Mouse (Mus musculus) kidney, postnatal 36 days (tissue): ENCODE data around the gene Hist2h2aa1.
"Not testable (repeated sequence)": the region's sequence is repeated elsewhere in the genome, so short reads cannot be mapped to it uniquely, and the experiment has no call there.

Experiments used
- DNase-seq, 2 experiments: peaks; one replicate each; pipeline ENCODE4 v3.0.0; 2021 to 2022; ENCODE audit warnings: mixed read lengths in 2 of 2

The Hist2h2aa1 gene

GRCm38 (mm10) chr3:96245003-96245886 lies at the start of gene Hist2h2aa1:
Hist2h2aa1 (plus strand) TSS chr3:96245497.
- DNase-seq = peak; percentile 86

DNA sequence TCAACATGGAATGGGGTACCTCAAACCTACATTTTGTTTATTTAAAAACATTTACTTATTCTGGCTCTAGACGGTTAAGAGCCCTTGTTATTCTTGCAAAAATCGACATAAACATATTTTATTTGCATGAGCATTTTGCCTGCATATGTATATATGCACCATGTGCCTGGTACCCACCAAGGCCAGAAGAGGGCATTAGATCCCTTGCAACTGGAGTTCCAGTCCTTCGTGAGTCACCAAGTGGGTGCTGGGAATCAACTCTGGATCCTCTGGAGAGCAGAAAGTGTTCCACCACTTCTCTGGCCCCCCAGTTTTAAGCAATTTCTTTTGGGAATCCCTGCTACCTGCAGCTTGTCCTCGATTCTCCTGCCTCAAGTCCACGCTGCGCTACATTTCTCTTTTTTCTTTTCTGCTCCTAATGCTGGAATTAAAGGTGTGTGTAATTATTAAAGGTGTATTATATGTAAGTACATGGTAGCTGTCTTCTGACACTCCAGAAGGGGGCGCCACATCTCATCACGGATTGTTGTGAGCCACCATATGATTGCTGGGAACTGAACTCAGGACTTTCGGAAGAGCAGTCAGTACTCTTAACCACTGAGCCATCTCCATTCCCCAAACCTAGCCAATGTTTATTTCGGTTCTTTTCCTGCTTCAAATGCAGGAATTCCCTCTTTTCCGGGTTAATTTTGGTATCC lies 49.5 kb upstream of the Hist2h2aa1 start:
- DNase-seq = peak in 1 of 2 experiments; percentile 29

- no peak for DNase-seq
Observed at GRCm38 (mm10) chr3:96196437-96197128, 48.7 kb upstream of the Hist2h2aa1 start.

DNA sequence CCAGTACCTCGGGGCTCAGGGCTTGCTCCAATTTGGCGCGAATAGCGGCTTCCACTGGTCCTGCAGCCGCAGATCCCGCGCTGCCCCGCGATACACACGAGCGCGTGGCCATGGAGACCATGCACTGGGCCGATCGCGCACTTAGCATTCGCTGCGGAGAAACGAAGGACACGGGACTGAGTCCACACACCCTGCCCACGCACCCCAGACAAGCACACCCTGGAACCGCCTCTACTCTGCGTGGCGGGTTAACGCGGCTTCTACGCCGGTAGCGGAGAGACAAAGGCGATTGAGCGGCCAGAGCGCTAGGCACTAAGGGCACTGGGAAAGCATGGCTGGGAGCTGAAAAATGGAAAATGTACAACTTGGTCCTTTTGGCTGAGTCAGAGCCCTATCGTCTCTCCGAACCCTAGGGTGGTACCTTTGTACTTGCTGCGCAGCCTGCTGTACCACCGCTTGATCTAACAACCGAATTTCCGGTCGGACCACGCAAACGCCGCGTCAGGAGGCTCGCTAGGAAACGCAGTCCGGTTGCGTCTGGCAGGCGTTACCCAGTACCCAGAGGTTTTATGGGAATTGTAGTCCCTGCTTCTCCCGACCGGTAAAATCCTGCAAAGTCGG lies 48.1 kb upstream of the Hist2h2aa1 start:
- peak; percentile 93 to 94 for DNase-seq

DNA sequence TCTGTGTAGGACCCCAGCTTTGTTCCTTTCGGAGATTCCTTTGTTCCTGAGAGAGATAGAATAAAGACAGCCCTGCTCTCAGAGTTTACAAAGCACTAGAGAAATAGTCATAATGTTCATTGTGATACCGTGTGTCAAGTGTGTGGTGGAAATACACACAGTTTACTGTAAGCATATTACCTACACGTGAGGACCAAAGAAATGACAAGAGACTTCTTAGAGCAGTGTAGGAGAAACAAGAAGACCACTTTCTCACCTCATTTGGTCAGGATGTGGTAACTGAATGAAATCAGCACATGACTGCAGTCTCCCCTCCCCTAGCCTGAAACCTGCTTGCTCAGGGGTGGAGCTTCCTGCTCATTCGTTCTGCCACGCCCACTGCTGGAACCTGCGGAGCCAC lies 47.1 kb upstream of the Hist2h2aa1 start:
- no peak for DNase-seq

GRCm38 (mm10) chr3:96198601-96199251 lies 46.6 kb upstream of the Hist2h2aa1 start:
- not testable (repeated sequence) for DNase-seq

DNA sequence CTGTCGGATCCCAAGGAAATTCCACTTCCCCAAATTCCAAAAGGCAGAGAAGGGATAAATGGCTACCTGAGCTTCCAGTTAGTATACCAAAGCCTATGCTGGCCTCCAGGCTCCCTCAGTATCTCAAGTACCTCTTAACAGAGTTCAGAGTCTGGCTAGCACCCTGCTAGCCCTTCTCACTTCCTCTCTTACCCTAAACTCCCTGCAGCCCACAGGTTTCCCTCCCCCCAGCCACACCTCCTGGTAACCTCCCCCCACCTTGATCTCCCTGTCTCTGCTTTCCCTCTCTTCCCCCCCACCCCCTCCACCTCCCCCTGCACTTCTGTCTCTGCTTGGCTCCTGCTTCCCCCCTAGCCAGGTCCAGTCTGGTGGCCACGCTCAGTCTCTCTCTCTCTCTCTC lies 45.6 kb upstream of the Hist2h2aa1 start:
- no peak for DNase-seq

- DNase-seq = no peak
Observed at GRCm38 (mm10) chr3:96207819-96208218, 37.5 kb upstream of the Hist2h2aa1 start.

DNA sequence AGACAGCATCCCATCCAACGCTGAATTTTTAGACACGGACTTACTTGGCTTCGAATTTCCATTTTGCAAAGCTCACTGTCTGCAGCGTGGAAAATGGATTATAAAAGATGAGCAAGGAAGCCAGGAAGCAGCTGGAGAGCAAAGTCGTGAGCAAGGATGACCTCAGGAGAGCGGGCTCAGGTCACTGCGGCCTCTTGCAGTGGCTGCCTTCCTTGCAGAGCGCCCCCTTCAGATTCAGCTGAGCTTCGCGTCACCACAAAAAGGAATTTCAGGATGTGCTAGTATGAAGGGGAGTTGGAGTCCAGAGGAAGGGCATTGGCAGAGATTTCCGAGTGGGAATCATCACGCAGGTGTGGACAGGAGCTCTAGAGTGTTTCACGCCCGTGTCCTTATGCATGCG lies 36.1 kb upstream of the Hist2h2aa1 start:
- DNase-seq = peak in 1 of 2 experiments; percentile 56

DNA sequence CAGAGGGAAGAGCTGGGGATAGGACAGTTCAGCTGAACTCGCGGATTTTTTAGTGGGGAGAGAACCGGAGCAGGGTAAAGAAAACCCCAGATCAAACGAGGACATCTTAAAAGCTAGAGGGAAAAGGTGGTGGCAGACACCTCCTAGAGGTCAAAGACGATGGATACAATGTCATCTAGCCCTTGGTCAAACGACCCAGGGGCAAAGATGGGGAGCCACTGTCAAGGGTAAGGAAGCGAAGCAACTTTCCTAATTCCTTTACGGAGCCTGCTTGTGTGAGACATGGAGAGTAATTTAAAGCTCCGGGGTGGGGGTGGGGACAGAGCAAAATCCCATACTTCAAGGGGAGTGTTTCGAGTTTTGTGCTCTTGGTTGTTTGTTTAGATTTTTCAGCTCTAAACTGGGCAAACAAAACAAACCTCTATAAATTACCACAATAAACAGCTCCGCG lies 26.1 kb upstream of the Hist2h2aa1 start:
- peak in 1 of 2 experiments; percentile 31 for DNase-seq

- DNase-seq = peak; percentile 75 to 89
Observed at GRCm38 (mm10) chr3:96219661-96220130, 25.6 kb upstream of the Hist2h2aa1 start, which contains the start of the genes Bola1 and Hist2h2ab. Bola1 (minus strand) TSS chr3:96219709. Hist2h2ab (plus strand) TSS chr3:96219865.

DNA sequence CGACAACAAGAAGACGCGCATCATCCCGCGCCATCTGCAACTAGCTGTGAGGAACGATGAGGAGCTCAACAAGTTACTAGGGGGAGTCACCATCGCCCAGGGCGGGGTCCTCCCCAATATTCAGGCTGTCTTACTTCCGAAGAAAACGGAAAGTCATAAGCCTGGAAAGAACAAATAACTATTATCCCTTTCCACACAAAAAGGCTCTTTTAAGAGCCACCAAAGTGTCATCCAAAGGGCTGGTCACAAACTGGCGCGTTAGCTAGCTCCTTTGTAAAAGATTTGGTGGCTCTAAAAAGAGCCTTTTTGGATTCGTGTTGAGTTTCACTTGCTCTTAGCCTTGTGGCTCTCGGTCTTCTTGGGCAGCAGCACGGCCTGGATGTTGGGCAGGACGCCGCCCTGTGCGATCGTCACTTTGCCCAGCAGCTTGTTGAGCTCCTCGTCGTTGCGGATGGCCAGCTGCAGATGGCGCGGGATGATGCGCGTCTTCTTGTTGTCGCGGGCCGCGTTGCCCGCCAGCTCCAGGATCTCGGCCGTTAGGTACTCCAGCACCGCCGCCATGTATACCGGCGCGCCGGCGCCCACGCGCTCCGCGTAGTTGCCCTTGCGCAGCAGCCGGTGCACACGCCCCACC lies 25.0 kb upstream of the Hist2h2aa1 start:
- not testable (repeated sequence) for DNase-seq

GRCm38 (mm10) chr3:96220765-96221639 lies 24.3 kb upstream of the Hist2h2aa1 start, which contains the start of the genes Hist2h2ac and Hist2h2be:
Hist2h2ac (minus strand) TSS chr3:96220880.
Hist2h2be (plus strand) TSS chr3:96221119.
- peak; percentile 84 to 95 for DNase-seq

- DNase-seq = peak in 1 of 2 experiments; percentile 32
Observed at GRCm38 (mm10) chr3:96221640-96222038, 23.7 kb upstream of the Hist2h2aa1 start.

GRCm38 (mm10) chr3:96222774-96223173 lies 22.5 kb upstream of the Hist2h2aa1 start:
- DNase-seq = no peak

- peak in 1 of 2 experiments; percentile 33 for DNase-seq
Observed at GRCm38 (mm10) chr3:96225421-96225820, 19.9 kb upstream of the Hist2h2aa1 start.

DNA sequence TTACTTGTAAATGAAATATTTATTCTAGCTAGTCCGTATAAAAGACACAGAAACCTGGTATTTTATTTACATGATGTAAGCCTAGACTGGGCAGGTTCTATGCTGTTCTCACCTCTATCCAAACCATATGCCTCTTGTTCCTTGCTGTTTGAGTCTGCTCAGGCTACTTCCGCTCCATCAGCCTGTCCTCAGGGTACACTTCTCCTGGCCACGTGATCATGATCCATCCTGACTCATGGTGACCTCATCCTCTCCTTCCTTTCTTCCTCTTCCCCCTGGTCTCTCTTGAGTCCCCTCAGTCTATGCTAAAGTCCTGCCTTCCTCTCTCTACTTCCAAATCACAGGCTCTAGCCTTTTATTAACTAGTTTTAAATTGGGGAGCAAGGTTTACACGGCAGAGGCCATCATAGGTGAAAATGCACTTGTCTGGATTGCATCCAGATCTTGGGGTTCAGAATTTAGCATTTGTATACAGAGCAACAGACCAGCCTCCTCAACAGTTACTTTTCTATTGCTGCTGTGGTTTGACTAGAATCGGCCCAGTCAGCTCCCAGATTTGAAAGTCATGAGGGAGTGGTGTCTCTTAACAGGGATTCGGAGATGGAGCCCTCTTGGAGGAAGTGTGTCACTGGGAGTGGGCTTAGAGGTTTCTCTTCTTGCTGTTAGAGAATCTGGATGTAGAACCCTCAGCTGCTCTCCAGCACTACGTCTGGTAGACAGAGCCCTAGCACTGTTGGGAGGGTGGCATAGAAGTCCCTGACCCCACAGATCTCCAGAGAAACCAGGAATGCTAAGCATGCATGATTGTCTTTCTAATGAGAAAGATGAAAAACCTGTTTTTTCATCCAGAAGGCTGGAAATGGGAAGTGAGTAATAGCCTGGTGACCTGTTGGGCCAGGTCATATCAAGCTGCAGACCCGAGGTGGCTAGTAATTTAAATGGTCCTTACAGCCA lies 18.3 kb upstream of the Hist2h2aa1 start:
- no peak for DNase-seq

DNA sequence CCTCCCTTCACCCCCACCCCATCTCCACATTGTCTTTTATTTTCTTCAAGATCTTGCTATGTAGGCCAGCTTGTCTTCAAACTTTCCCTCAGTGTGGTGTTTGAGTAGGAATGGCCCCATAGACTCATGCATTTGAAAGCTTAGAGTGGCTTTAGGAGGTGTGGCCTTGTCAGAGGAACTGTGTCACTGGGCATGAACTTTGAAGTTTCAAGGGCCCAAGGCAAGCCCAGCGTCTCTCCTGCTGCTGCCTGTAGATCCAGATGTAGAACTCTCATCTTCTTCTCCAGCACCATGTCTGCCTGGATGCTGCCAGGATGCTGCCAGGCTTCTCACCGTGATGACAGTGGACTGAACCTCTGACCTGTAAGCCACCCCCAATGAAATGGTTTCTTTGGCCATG lies 16.5 kb upstream of the Hist2h2aa1 start:
- no peak for DNase-seq

GRCm38 (mm10) chr3:96230404-96230803 lies 14.9 kb upstream of the Hist2h2aa1 start:
- no peak for DNase-seq
